Mouse (Mus musculus) kidney, embryonic 15.5 days (tissue): ENCODE measurements around the gene Slc38a7. TPM values are rescaled to one million over a fixed set of nuclear protein-coding genes. Genes with fewer than 3 reads are reported as not detected.

Experiments used
- ATAC-seq: fragments of 200-750 bp; cut with Nextera tagmentation; replicated peaks from 2 replicates; pipeline ENCODE4 v1.8.0; 2017; ENCODE audit warnings: moderate TSS enrichment; ENCODE audit not compliant: low FRiP score
- H3K27ac ChIP-seq: fragments of 300-500 bp; sonication (generic); 2 replicates; pipeline ENCODE4 v1.5.1; 2015; ENCODE audit warnings: mild to moderate bottlenecking, inconsistent platforms
- H3K27me3 ChIP-seq: fragments of 300-500 bp; sonication (generic); 2 replicates; pipeline ENCODE4 v1.6.1; 2015; ENCODE audit warnings: inconsistent platforms
- H3K36me3 ChIP-seq: fragments of 300-500 bp; sonication (generic); 2 replicates; pipeline ENCODE4 v1.6.1; 2015; ENCODE audit warnings: inconsistent platforms
- H3K4me1 ChIP-seq: fragments of 300-500 bp; sonication (generic); 2 replicates; pipeline ENCODE4 v1.6.1; 2015; ENCODE audit warnings: inconsistent platforms
- H3K4me2 ChIP-seq: fragments of 300-500 bp; sonication (generic); 2 replicates; pipeline ENCODE4 v1.6.1; 2015; ENCODE audit warnings: moderate library complexity, mild to moderate bottlenecking, inconsistent platforms
- H3K4me3 ChIP-seq: fragments of 300-500 bp; sonication (generic); replicated peaks from 2 replicates; pipeline ENCODE4 v1.5.1; 2015; ENCODE audit warnings: mild to moderate bottlenecking, inconsistent platforms
- H3K9ac ChIP-seq: fragments of 300-500 bp; sonication (generic); 2 replicates; pipeline ENCODE4 v1.6.1; 2015; ENCODE audit warnings: mild to moderate bottlenecking, inconsistent platforms
- H3K9me3 ChIP-seq: fragments of 300-500 bp; sonication (generic); replicated peaks from 2 replicates; pipeline ENCODE4 v1.6.1; 2016; ENCODE audit warnings: inconsistent platforms
- WGBS: fragments of 180-500 bp; shearing (Covaris S2); methylation state at CpG from one replicate; pipeline ENCODE4 v1.1.7; 2015; ENCODE audit warnings: mixed read lengths; 5-methylcytosine and 5-hydroxymethylcytosine counted together
- polyA plus RNA-seq: library from polyadenylated mRNA; unstranded; fragments of >200 nt; fragmentation: Nextera tagmentation; extraction: Ambion mirVana; gene quantifications from 2 replicates; pipeline ENCODE4 v1.2.1, GENCODE M21; 2015

Slc38a7 gene
- 14.6 and 16.4 TPM in 2 replicates for polyA plus RNA-seq

DNA sequence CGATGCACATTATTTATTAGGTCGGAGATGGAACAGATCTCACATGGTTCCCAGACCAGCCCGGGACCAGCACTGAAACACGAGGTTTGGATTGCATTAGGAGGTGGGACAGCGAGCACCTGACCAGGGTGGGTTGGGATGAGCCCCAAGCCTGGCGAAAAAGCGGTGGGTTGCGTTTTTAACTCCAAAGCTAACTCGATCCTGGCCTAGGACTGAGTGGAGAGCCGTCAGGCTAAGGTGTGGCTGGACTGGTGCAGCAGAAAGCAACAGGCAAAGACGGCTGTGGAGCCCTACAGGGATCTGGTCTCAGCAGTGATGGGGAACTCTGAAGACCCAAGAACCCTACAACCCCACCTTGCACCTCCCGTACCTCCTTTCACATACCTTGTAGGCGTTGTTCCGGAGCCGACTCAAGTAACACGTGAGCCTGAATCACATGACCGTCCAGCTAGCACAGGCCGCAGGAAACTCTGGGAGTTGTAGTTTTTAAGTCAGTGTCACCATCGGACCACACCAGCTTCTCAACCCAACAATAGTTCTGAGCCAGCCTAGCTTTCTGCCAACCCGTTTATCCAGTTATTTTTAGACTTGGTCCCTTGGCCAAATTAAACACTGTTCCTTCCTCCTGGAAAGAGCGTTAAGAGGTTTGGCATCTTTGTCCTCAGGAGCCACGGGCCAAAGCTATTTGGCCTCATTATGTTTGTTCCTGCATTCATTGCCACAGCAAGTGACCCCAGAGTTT is at the start of gene Slc38a7:
Gene Slc38a7 (minus strand): TSS at position 438 of the 742 bp plus-strand sequence.
- no peak within 1 kb of the TSS for H3K27ac ChIP-seq
- peak within 1 kb of the TSS; percentile 63 for H3K9ac ChIP-seq
- peaks cover 10% of the 10 kb centered on the region for H3K4me1 ChIP-seq
- peak within 1 kb of the TSS; percentile 77 for H3K4me2 ChIP-seq
- no peaks in the 10 kb centered on the region for H3K9me3 ChIP-seq
- peak within 1 kb of the TSS; percentile 68 for H3K4me3 ChIP-seq
- peaks cover 6% of the 10 kb centered on the region; the same call in 1 of the 2 replicates for H3K36me3 ChIP-seq
- H3K27me3 ChIP-seq: no peaks in the 10 kb centered on the region
- 22% methylated on average over 22 of the region's 22 CpGs for WGBS
- peak; percentile 97 for ATAC-seq

DNA sequence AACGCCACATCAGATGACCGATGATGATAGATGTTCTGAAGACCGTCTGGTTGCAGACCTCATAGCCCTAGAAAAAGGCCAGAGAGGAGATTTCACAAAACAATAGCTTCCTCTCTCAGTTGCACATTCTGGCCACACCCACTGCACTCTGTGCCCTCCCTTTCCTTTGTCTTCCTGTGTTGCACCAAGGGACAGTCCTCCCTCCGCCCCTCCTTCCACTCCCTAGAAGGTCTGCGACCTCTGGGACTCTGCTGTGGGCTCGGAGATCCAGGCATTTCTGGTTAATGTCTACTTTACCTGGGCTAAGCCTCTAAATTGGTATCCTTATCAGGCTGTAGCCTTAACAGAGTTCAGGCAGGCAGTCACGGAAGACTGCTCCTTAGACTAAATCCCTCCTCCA is 48.5 kb upstream of the Slc38a7 start:
- Histone ChIP-seq H3K9ac (no peak overlapping the region), H3K9me3 (no peaks in the 10 kb centered on the region), H3K27me3 (no peaks in the 10 kb centered on the region), H3K36me3 (no peaks in the 10 kb centered on the region), H3K27ac (peak overlapping the region; percentile 82), H3K4me2 (peak overlapping the region; percentile 19; the same call in 1 of the 2 replicates), H3K4me1 (peaks cover 15% of the 10 kb centered on the region), H3K4me3 (no peak overlapping the region)
- 29% methylated on average over 7 of the region's 7 CpGs for WGBS
- ATAC-seq: peak; percentile 74

DNA sequence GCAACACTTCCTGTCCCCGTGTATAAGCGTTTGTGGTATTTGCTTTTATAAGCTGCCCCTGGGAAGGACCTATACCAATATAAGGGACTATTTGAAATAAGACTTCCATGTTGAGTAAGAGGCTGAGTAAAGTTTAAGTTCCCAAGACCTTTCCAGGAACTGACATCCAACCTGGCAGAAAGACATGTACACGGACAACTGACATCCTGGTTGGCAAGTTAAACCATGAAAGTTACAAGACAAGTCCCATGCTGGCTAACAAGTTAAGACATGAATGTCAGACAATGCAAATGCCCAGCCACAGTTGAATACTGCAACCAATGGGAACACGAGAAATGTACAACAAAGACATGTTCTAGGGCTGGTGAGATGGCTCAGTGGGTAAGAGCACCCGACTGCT is 40.4 kb upstream of the Slc38a7 start:
- no peaks in the 10 kb centered on the region for H3K36me3 ChIP-seq
- H3K9ac ChIP-seq: no peak overlapping the region
- H3K27ac ChIP-seq: no peak overlapping the region
- H3K9me3 ChIP-seq: no peaks in the 10 kb centered on the region
- H3K4me3 ChIP-seq: no peak overlapping the region
- H3K4me2 ChIP-seq: no peak overlapping the region
- no peak for ATAC-seq
- H3K4me1 ChIP-seq: no peaks in the 10 kb centered on the region
- WGBS: 76% methylated on average over 5 of the region's 5 CpGs
- H3K27me3 ChIP-seq: no peaks in the 10 kb centered on the region

DNA sequence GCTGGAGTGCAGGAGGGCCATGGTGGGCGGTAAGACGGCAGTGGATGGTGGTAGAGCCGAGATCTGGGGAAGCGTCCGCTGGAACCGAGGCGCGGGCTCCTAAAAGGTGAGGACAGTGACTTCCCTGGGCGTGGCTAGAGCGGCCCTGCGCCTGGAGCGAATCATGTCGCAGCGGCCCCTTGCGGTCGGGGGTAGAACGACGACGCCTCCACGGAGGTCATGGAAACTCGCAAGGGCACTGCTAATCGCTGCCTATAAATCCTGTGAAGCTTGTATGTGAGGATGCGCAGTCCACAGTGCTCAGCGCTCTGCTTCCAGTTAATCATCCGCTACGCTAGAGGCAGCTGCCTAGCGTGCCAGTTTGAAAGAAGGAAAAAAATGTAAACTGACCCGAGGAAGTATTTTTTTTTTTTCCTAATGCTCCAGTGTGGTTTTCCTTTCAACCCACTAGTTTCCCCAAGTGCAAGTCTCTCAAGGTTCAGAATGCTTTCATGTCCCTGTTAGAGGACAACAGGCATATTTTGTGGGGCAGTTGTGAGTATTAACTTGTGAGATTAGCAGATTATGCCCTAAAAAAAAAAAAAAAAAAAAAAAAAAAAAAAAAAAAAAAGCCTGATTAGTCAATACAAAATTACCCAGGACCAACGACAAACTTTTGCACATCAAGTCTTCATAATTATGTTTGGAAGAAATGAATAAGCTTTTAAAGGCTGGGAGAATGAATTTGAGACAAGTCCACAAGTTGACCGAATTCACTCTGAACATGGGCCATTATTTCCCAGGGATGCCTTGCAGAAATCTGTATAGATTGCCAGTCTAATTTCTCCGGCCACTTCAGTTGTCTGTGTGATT is 35.2 kb upstream of the Slc38a7 start, which contains the start of gene Got2:
Gene Got2 (minus strand): TSS at position 263 of the 852 bp plus-strand sequence.
- 8% methylated on average over 30 of the region's 31 CpGs for WGBS

DNA sequence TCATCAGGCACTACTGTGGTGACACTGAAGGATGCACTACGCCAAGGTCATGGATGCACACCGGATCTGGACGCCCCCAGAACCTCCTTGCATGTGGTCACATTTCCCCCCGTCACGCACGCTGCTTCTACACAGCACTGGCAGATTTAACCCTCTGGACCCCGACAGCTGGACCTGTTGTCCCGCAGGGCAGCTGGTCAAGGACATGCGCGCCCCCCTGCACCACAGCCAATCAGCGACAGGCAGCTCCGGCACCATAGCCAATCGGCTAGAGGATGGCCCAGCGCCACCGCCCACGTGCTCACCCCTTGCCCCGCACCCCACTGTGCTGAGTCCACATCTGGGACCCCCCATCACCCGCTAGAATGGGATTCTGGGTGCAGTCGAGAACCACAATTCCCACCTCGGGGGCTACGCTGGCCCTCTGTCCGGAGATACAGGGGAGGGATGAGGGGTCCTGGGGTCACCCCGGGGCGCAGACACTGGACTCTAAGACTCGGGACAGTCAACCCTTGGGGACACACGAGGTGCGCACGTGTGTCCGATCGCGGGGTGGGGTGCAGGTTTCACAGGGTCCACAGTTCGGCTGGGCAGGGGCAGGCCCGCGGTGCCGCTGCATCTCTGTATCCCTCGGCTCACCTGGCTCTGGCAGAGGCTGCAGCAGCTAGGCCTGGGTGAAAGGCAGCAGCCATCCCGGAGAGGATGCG is 34.4 kb upstream of the Slc38a7 start:
- peaks cover 34% of the 10 kb centered on the region for H3K4me1 ChIP-seq
- peak overlapping the region; percentile 83 for H3K9ac ChIP-seq
- no peaks in the 10 kb centered on the region for H3K27me3 ChIP-seq
- H3K4me3 ChIP-seq: peak overlapping the region; percentile 97
- no peaks in the 10 kb centered on the region for H3K36me3 ChIP-seq
- H3K27ac ChIP-seq: peak overlapping the region; percentile 84
- H3K4me2 ChIP-seq: peak overlapping the region; percentile 75
- under 1% methylated on average over 38 of the region's 38 CpGs for WGBS
- peak; percentile 96 for ATAC-seq
- no peaks in the 10 kb centered on the region for H3K9me3 ChIP-seq

More for the DNA sequence above, 35.2 kb upstream of the Slc38a7 start, which contains the start of gene Got2:
- peak; percentile 87 for ATAC-seq
- Histone ChIP-seq H3K27me3 (no peaks in the 10 kb centered on the region), H3K36me3 (no peaks in the 10 kb centered on the region), H3K4me1 (peaks cover 34% of the 10 kb centered on the region), H3K4me3 (peak within 1 kb of the TSS; percentile 97), H3K9me3 (no peaks in the 10 kb centered on the region), H3K27ac (peak within 1 kb of the TSS; percentile 84), H3K9ac (peak within 1 kb of the TSS; percentile 83), H3K4me2 (peak within 1 kb of the TSS; percentile 75)

DNA sequence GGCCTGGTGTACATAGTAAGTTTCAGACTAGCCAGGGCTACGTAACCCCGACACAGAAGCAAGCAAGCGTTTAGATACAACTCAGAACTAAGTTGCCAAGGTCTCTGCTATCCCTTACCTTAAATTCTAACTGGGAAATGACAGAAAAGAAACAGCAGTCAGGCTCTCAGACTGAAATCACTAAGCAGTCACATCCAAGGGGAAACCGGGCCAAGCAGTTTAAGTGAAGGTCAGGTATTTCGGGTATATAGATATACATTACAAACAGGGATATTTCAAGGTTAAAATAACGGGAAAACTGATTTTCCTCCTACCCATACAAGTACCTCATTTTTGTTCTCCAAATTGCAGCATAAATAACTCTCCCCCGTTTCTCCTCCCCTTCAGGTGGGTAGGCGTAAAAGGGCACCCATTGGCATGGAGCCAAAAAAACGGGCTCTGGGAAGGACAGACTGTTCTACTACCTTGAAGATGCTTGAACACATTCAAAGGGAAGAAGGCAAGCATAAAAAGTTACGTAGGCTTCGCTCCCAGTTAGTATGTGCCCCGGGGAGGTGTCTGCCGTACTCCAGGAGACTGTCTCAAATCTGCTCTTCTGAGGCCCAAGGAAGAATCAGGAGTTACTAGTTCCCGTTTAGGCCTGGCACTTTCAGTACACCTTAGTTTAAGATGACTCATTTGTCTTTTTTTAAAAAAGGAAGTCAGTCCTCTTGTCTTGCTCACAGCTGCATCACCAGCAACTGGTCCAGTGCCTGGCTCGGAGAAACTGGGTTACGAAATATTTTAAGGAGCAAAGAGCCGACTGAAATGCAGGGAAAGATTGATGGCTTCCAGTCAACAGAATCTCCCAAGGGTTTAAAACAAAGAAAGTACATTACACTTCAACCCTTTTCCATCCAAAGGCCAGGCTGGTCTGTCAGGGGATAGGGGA is 33.6 kb upstream of the Slc38a7 start:
- H3K27ac ChIP-seq: peak overlapping the region; percentile 84
- peak overlapping the region; percentile 83 for H3K9ac ChIP-seq
- H3K27me3 ChIP-seq: no peaks in the 10 kb centered on the region
- peak overlapping the region; percentile 97 for H3K4me3 ChIP-seq
- H3K4me2 ChIP-seq: peak overlapping the region; percentile 75
- peaks cover 34% of the 10 kb centered on the region for H3K4me1 ChIP-seq
- WGBS: 53% methylated on average over 17 of the region's 17 CpGs
- no peak for ATAC-seq
- no peaks in the 10 kb centered on the region for H3K36me3 ChIP-seq
- H3K9me3 ChIP-seq: no peaks in the 10 kb centered on the region

DNA sequence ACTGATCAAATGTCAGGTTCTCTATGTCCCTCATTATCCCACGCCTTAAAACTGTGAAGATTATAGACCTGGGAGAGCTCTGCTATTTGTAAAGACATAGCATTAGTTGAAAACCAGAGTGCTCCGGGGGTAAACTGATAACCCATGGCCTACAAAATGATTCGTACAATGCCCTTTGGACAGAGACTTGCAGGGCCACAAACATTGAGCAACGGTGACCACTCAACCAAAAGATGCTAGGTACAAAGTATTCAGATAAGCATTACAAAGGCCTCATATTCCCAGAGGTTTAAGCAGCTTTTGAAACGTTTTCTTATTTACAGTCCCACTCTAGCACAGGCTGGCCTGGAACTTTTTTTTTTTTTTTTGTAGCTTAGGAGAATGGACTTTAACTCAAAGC is 32.6 kb upstream of the Slc38a7 start:
- H3K9ac ChIP-seq: no peak overlapping the region
- no peaks in the 10 kb centered on the region for H3K36me3 ChIP-seq
- H3K27me3 ChIP-seq: no peaks in the 10 kb centered on the region
- 63% methylated on average over 5 of the region's 5 CpGs for WGBS
- no peak for ATAC-seq
- H3K4me3 ChIP-seq: no peak overlapping the region
- H3K4me2 ChIP-seq: no peak overlapping the region; the same call in 1 of the 2 replicates
- H3K4me1 ChIP-seq: peaks cover 37% of the 10 kb centered on the region
- no peak overlapping the region; the same call in 1 of the 2 replicates for H3K27ac ChIP-seq
- no peaks in the 10 kb centered on the region for H3K9me3 ChIP-seq

DNA sequence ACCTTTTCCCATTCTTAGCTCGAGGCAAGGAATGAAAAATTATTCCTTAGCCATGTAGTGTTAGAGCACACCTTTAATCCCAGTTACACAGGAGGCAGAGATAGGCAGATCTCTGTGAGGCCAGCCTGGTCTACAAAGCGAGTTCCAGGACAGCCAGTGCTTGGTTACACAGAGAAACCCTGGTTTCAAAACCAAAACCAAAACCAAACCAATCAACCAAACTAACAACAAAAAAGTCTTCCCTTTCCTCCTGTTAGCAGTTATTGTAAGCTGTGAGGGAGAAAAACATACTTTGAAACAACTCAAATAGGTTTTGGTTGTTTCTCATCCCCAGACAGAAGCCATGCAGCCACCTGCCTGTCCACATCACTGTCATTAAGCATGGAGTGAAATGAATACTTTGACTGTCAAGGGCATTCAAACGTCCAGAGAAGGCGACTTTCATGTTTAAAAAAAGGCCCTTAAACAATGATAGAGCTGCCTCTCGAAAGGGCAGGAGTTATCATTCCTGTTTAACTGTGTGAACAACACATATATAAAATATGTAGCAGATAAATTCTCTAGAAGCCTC is 32.0 kb upstream of the Slc38a7 start:
- WGBS: 67% methylated on average over 5 of the region's 5 CpGs
- H3K9me3 ChIP-seq: no peaks in the 10 kb centered on the region
- H3K9ac ChIP-seq: no peak overlapping the region
- ATAC-seq: no peak
- no peaks in the 10 kb centered on the region for H3K36me3 ChIP-seq
- H3K4me1 ChIP-seq: peaks cover 37% of the 10 kb centered on the region
- H3K27ac ChIP-seq: no peak overlapping the region
- no peak overlapping the region for H3K4me2 ChIP-seq
- H3K27me3 ChIP-seq: no peaks in the 10 kb centered on the region
- H3K4me3 ChIP-seq: no peak overlapping the region

DNA sequence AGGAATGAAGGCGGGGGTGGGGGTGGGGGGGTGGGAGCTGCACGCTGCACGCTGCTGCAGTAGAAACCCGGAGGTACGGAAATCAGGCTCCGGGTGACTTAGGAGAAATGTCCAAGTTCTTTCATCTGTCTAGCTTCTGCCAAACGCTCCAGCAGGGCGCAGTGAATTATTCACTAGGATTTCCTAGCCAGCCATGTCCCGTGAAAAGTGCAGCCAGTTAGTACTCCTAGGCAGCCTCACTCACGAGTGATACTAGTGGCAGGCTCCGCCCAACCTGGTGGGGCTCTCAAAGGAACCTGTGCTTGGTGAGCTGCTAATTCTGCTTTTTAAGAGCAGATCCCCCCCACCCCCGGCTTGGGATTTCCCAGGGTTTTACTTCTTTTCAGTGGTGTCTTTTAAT is 31.2 kb upstream of the Slc38a7 start:
- ATAC-seq: no peak
- H3K27me3 ChIP-seq: no peaks in the 10 kb centered on the region
- no peak overlapping the region for H3K4me3 ChIP-seq
- H3K4me1 ChIP-seq: peaks cover 37% of the 10 kb centered on the region
- H3K9ac ChIP-seq: no peak overlapping the region
- WGBS: 64% methylated on average over 11 of the region's 12 CpGs
- H3K9me3 ChIP-seq: no peaks in the 10 kb centered on the region
- peak overlapping the region; percentile 54; the same call in 1 of the 2 replicates for H3K27ac ChIP-seq
- no peaks in the 10 kb centered on the region for H3K36me3 ChIP-seq
- H3K4me2 ChIP-seq: peak overlapping the region; percentile 32

DNA sequence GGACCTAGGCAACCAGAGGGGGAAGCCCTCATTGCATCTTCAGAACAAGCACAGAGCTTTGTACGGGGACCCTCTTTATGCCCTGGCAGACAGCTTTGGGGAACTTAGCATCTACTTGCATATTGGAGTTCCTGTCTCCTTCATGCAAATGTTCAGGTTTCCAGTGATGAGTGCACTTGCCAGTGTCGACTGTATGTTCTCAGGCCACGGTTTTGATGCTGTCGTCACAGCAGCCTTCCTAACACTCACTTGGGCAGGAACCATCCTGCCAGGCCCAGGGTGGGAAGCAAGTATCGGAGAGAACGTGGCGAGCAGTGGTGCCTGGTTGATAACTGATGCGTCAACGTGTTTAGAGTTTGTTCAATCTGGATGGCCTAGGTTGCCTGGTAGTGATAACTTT is 28.9 kb upstream of the Slc38a7 start:
- Histone ChIP-seq H3K4me2 (no peak overlapping the region), H3K4me1 (peaks cover 41% of the 10 kb centered on the region), H3K4me3 (no peak overlapping the region), H3K27me3 (no peaks in the 10 kb centered on the region), H3K9me3 (no peaks in the 10 kb centered on the region), H3K9ac (no peak overlapping the region), H3K27ac (no peak overlapping the region), H3K36me3 (peaks cover 8% of the 10 kb centered on the region)
- WGBS: 90% methylated on average over 9 of the region's 9 CpGs
- ATAC-seq: no peak
